Mouse (Mus musculus) forebrain, postnatal 0 days (tissue): ENCODE measurements around the gene Ehd1. TPM values are rescaled to one million over a fixed set of nuclear protein-coding genes. Genes with fewer than 3 reads are reported as not detected.

Experiments
- ATAC-seq: fragments of 200-750 bp; cut with Nextera tagmentation; 2 replicates; pipeline ENCODE4 v1.8.0; 2017; ENCODE audit warnings: mild to moderate bottlenecking, moderate library complexity
- DNase-seq: peaks from one replicate; pipeline ENCODE4 v3.0.0-alpha.2; 2015
- H3K27ac ChIP-seq: fragments of 300-500 bp; sonication (generic); 2 replicates; pipeline ENCODE4 v1.5.1; 2014; ENCODE audit warnings: low read depth, mild to moderate bottlenecking, antibody characterized with exemption, low read length, moderate library complexity, mixed read lengths
- H3K27me3 ChIP-seq: fragments of 300-500 bp; sonication (generic); 2 replicates; pipeline ENCODE4 v1.6.1; 2014; ENCODE audit warnings: mild to moderate bottlenecking, low read length, mixed read lengths; ENCODE audit not compliant: insufficient read depth
- H3K36me3 ChIP-seq: fragments of 300-500 bp; sonication (generic); 2 replicates; pipeline ENCODE4 v1.6.1; 2014; ENCODE audit warnings: mild to moderate bottlenecking, moderate library complexity; ENCODE audit not compliant: insufficient read depth
- H3K4me1 ChIP-seq: fragments of 300-500 bp; sonication (generic); 2 replicates; pipeline ENCODE4 v1.6.1; 2014; ENCODE audit warnings: antibody characterized with exemption; ENCODE audit not compliant: insufficient read depth
- H3K4me2 ChIP-seq: fragments of 300-500 bp; sonication (generic); 2 replicates; pipeline ENCODE4 v1.6.1; 2014; ENCODE audit warnings: low read depth, mild to moderate bottlenecking, moderate library complexity
- H3K4me3 ChIP-seq: fragments of 300-500 bp; sonication (generic); 2 replicates; pipeline ENCODE4 v1.5.1; 2014; ENCODE audit warnings: low read depth, low read length, mixed read lengths
- H3K9ac ChIP-seq: fragments of 300-500 bp; sonication (generic); 2 replicates; pipeline ENCODE4 v1.6.1; 2014; ENCODE audit warnings: mild to moderate bottlenecking
- H3K9me3 ChIP-seq: fragments of 300-500 bp; sonication (generic); 2 replicates; pipeline ENCODE4 v1.6.1; 2016; ENCODE audit warnings: low read length
- CTCF ChIP-seq: sonication (generic); IDR thresholded peaks from 2 replicates; pipeline ENCODE4 v1.5.1; 2016; ENCODE audit warnings: antibody characterized with exemption, control low read depth, low read depth
- WGBS: fragments of 180-500 bp; shearing (Covaris S2); extraction: QIAGEN DNeasy Blood & Tissue Kit; methylation state at CpG from one replicate; pipeline ENCODE4 v1.1.7; 2014; 5-methylcytosine and 5-hydroxymethylcytosine counted together
- polyA plus RNA-seq: library from polyadenylated mRNA; unstranded; fragments of >200 nt; fragmentation: Nextera tagmentation; extraction: Ambion mirVana; gene quantifications from 2 replicates; pipeline ENCODE4 v1.2.1, GENCODE M21; 2015
- total RNA-seq: library from RNA; depleted of rRNA; stranded (reverse); fragments of >200 nt; gene quantifications from 2 replicates; pipeline ENCODE4 v1.2.3, GENCODE M21; 2014

The Ehd1 gene
- total and polyA plus RNA-seq, 2 experiments from 2014 or later: 75.4 to 120 TPM

- peaks cover 11% of the 10 kb centered on the region for H3K4me1 ChIP-seq
Observed at GRCm38 (mm10) chr19:6234337-6235083, 42.0 kb upstream of the Ehd1 start.

GRCm38 (mm10) chr19:6235084-6236052 lies 41.2 kb upstream of the Ehd1 start, which contains the start of gene Ppp2r5b:
Ppp2r5b (minus strand) TSS chr19:6235872.
- Histone ChIP-seq H3K27ac (peak within 1 kb of the TSS; percentile 84), H3K27me3 (no peaks in the 10 kb centered on the region), H3K9me3 (no peaks in the 10 kb centered on the region), H3K36me3 (peaks cover 33% of the 10 kb centered on the region), H3K4me3 (peak within 1 kb of the TSS; percentile 79), H3K4me1 (peaks cover 11% of the 10 kb centered on the region), H3K9ac (peak within 1 kb of the TSS; percentile 69), H3K4me2 (peak within 1 kb of the TSS; percentile 92)
- DNase-seq (peak; percentile 95), ATAC-seq (peak; percentile 97)
- TF ChIP-seq CTCF: peak; percentile 66
- 1% methylated on average over 48 of the region's 48 CpGs for WGBS

More at GRCm38 (mm10) chr19:6234337-6235083, 42.0 kb upstream of the Ehd1 start:
- Histone ChIP-seq H3K4me2 (peak overlapping the region; percentile 92), H3K9me3 (no peaks in the 10 kb centered on the region), H3K9ac (peak overlapping the region; percentile 69), H3K27me3 (no peaks in the 10 kb centered on the region), H3K4me3 (peak overlapping the region; percentile 79), H3K36me3 (peaks cover 41% of the 10 kb centered on the region), H3K27ac (no peak overlapping the region)
- ATAC-seq: no peak
- TF ChIP-seq CTCF: no peak
- 64% methylated on average over 11 of the region's 11 CpGs for WGBS
- no peak for DNase-seq

- H3K9ac ChIP-seq: peak overlapping the region; percentile 69
- peaks cover 26% of the 10 kb centered on the region for H3K36me3 ChIP-seq
- H3K4me2 ChIP-seq: peak overlapping the region; percentile 92
- 2% methylated on average over 9 of the region's 9 CpGs for WGBS
- peak; percentile 92 for DNase-seq
- peaks cover 11% of the 10 kb centered on the region for H3K4me1 ChIP-seq
- H3K4me3 ChIP-seq: peak overlapping the region; percentile 79
- no peaks in the 10 kb centered on the region for H3K9me3 ChIP-seq
- H3K27ac ChIP-seq: peak overlapping the region; percentile 84
- peak; percentile 93 for ATAC-seq
- no peak for TF ChIP-seq CTCF
- H3K27me3 ChIP-seq: no peaks in the 10 kb centered on the region
Observed at GRCm38 (mm10) chr19:6236053-6236441, 40.5 kb upstream of the Ehd1 start.

- Histone ChIP-seq H3K4me1 (peaks cover 11% of the 10 kb centered on the region), H3K4me2 (no peak overlapping the region), H3K9ac (no peak overlapping the region), H3K4me3 (no peak overlapping the region), H3K27ac (no peak overlapping the region), H3K36me3 (peaks cover 18% of the 10 kb centered on the region), H3K27me3 (no peaks in the 10 kb centered on the region), H3K9me3 (no peaks in the 10 kb centered on the region)
- DNase-seq (no peak), ATAC-seq (no peak)
- TF ChIP-seq CTCF: no peak
- 70% methylated on average over 7 of the region's 7 CpGs for whole genome bisulfite sequencing
Observed at GRCm38 (mm10) chr19:6236842-6237241, 39.7 kb upstream of the Ehd1 start.

- H3K27ac ChIP-seq: no peak overlapping the region
- H3K27me3 ChIP-seq: no peaks in the 10 kb centered on the region
- H3K36me3 ChIP-seq: no peaks in the 10 kb centered on the region
- H3K9ac ChIP-seq: no peak overlapping the region
- DNase-seq (no peak), ATAC-seq (no peak)
- peaks cover 17% of the 10 kb centered on the region for H3K4me1 ChIP-seq
- H3K4me3 ChIP-seq: no peak overlapping the region
- no peak overlapping the region for H3K4me2 ChIP-seq
- H3K9me3 ChIP-seq: no peaks in the 10 kb centered on the region
- TF ChIP-seq CTCF: no peak
Observed at GRCm38 (mm10) chr19:6238740-6239139, 37.8 kb upstream of the Ehd1 start.

GRCm38 (mm10) chr19:6240136-6240535 lies 36.4 kb upstream of the Ehd1 start:
- no peaks in the 10 kb centered on the region for H3K27me3 ChIP-seq
- H3K36me3 ChIP-seq: peaks cover 8% of the 10 kb centered on the region
- ATAC-seq (no peak), DNase-seq (no peak)
- H3K27ac ChIP-seq: no peak overlapping the region
- H3K9ac ChIP-seq: no peak overlapping the region
- TF ChIP-seq CTCF: no peak
- no peak overlapping the region for H3K4me3 ChIP-seq
- peaks cover 10% of the 10 kb centered on the region for H3K4me1 ChIP-seq
- 85% methylated on average over 1 of the region's 1 CpGs for WGBS
- no peak overlapping the region for H3K4me2 ChIP-seq
- no peaks in the 10 kb centered on the region for H3K9me3 ChIP-seq
